Mouse (Mus musculus): ENCODE results near the gene Rsl1. TPM values are rescaled to one million over a fixed set of nuclear protein-coding genes. Genes with fewer than 3 reads are reported as not detected.

Rsl1 gene
- 1.2 and 1.4 TPM in 2 replicates for polyA plus RNA-seq (2012; rRNA removed)

DNA sequence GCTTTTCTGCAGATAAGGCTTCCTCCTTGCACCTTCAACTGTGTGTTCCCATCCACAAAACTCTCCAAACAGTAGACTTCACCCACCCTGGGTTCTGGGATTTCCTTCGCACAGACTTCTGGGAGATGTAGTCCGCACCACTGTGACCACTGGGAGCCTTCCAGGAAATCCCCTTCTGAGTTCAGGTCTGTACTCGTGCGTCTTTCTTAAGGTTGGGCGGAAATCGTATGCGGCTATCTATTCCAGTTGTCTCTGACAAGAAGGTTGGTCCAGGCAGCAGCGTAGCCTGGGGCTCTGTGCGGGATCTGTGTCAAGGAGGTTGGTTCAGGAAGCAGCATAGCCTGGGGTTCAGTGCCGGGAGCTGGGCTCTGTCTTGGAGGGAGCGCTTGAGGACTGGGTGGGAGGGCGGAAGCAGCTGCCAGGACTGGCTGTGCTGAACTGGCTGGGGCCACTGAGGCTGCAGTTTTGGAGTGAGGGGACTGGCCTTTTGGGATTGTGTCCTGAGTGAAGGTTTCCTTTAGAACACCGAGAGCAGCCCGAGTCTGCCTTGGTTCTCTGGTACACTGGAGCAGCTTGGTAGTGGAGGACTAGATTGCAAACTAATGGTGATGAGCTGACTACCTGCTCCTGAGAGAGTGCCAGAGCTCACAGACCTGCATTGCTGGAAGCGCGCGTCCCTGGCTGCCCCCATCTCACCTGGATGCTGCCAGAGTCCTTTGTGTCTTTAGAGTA lies at the start of gene Rsl1:
Gene Rsl1 (plus strand): TSS at position 192 of the 732 bp plus-strand sequence.

GRCm38 (mm10) chr13:67194340-67194894 lies 21.4 kb downstream of the Rsl1 start, which contains the start of gene Zfp455:
TSS of gene Zfp455 (plus strand) at chr13:67194506.

Other genes with a start within 250 kb of the Rsl1 start
- gene Zfp712, start 112.0 kb upstream of the Rsl1 start, polyA plus RNA-seq (2012; rRNA removed) = 0.37 TPM in 2 replicates
- 0.85 and 0.95 TPM in 2 replicates for gene Zfp708, start 75.2 kb upstream of the Rsl1 start, polyA plus RNA-seq (2012; rRNA removed)
- gene Gm28557, start 64.6 kb upstream of the Rsl1 start, polyA plus RNA-seq (2012; rRNA removed) = 1.7 and 1.8 TPM in 2 replicates
- 0.20 and 0.25 TPM in 2 replicates for gene Rslcan18, start 56.9 kb upstream of the Rsl1 start, polyA plus RNA-seq (2012; rRNA removed)
- gene Zfp759, start 51.5 kb upstream of the Rsl1 start, polyA plus RNA-seq (2012; rRNA removed) = 0.38 and 0.40 TPM in 2 replicates
- 0.18 and 0.21 TPM in 2 replicates for gene Zfp455, start 21.3 kb downstream of the Rsl1 start, polyA plus RNA-seq (2012; rRNA removed)
- gene Zfp458, start 105.3 kb downstream of the Rsl1 start, polyA plus RNA-seq (2012; rRNA removed) = 0.47 and 0.52 TPM in 2 replicates
- 0.41 and 0.48 TPM in 2 replicates for gene Zfp457, start 133.3 kb downstream of the Rsl1 start, polyA plus RNA-seq (2012; rRNA removed)
- 1.2 and 1.3 TPM in 2 replicates for gene Zfp595, start 159.4 kb downstream of the Rsl1 start, polyA plus RNA-seq (2012; rRNA removed)
- not detected in 2 replicates for gene Gm28044, start 187.4 kb downstream of the Rsl1 start, polyA plus RNA-seq (2012; rRNA removed)
- 0.79 and 0.83 TPM in 2 replicates for gene Zfp953, start 187.4 kb downstream of the Rsl1 start, polyA plus RNA-seq (2012; rRNA removed)
- gene Gm28041, start 202.6 kb downstream of the Rsl1 start, polyA plus RNA-seq (2012; rRNA removed) = 0.12 and 0.17 TPM in 2 replicates
- 0.27 and 0.32 TPM in 2 replicates for gene Zfp456, start 202.6 kb downstream of the Rsl1 start, polyA plus RNA-seq (2012; rRNA removed)
- gene Zfp429, start 226.6 kb downstream of the Rsl1 start, polyA plus RNA-seq (2012; rRNA removed) = 1.8 and 2.3 TPM in 2 replicates
- 0.17 and 0.18 TPM in 2 replicates for gene Zfp459, start 248.2 kb downstream of the Rsl1 start, polyA plus RNA-seq (2012; rRNA removed)

All from liver, embryonic 14 days (tissue).